Mouse (Mus musculus): Measurements from ENCODE around the gene Rd3l. TPM values are rescaled to one million over a fixed set of nuclear protein-coding genes. Genes with fewer than 3 reads are reported as not detected.
"Not testable (repeated sequence)": the region's sequence is repeated elsewhere in the genome, so short reads cannot be mapped to it uniquely, and the experiment has no call there.

The Rd3l gene
- polyA plus RNA-seq, 1 experiment: not detected

DNA sequence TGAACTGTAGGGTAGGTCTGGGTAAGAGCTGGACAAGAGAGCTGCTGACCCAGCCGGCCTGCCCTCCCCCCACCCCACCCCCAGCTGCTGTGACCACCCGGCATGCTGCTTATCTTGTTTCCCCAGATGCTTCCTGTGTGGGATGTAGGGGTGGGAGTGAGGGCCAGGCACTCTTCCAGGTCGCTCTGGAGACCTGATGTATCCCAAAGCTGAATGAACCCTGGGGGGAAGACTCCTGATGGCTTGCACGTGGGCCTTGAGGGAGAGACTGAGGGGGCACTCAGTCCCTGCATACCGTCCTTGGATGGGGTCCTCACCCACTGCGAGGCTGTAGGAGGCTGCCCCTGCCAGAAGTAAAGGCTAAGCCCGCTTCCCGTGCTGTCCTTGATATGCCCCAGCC, 36.0 kb downstream of the Rd3l start:
- peaks cover 5% of the 10 kb centered on the region; the same call in 1 of the 2 replicates for H3K4me1 ChIP-seq (ENCODE audit: control insufficient read depth, insufficient read depth, low read length)
- no peak overlapping the region for H3K4me3 ChIP-seq (ENCODE audit: insufficient read depth, low read length)
- TF ChIP-seq POLR2A (IDR thresholded peaks at IDR 0.05; ENCODE audit: low read depth, low read length) (no peak), CTCF (IDR thresholded peaks at IDR 0.05; ENCODE audit: borderline replicate concordance, insufficient read depth, low read length) (no peak)
- H3K27ac ChIP-seq (ENCODE audit: insufficient read depth, low read length): peak overlapping the region; percentile 16

DNA sequence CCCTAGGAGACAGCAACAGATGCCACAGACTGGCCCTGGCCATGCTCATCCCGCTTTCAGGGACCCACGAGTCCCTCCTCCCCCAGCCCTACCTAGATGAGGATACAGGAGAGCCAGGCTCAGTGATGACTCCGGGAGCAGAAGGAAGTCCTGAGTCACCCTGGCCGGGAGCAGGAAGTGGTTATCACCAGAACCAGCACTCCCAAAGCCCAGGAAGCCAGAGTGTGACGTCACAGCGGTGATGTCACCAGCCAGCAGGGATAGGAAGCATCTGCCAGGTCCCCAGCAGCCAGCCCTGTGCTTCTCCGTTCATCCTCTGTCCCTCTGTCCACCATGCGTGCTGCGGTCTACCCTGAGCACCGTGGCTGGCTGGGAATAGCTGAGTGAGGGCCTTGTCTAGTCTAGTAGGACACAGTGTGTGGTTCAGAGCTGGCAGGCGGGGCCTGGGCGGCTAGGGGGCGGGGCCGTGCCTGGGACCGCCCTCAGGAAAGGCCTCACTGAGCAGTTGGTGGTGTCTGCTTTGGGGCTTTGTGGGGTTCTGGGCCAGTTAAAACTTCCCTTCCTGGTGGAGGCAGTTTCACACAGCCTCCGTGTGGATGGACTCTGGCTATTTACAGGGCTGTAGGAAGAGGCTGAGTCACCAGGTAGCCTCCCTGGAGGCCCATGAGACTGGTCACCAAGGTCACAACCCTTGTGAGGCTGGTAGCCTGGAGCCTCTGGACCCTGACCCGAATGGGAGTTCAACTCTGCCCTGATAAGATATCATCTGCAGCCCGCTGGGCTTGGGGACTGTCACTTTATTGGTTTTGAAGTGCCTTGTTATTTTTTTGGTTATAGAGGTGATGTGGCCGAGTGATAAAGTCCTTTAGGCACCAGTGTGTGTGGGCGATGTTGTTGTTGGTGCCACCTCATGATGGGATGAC, 36.8 kb downstream of the Rd3l start:
- H3K27ac ChIP-seq (ENCODE audit: insufficient read depth, low read length): peak overlapping the region; percentile 8; the same call in 1 of the 2 replicates
- not testable (repeated sequence) for H3K4me1 ChIP-seq (ENCODE audit: control insufficient read depth, insufficient read depth, low read length); H3K4me3 ChIP-seq (ENCODE audit: insufficient read depth, low read length)

DNA sequence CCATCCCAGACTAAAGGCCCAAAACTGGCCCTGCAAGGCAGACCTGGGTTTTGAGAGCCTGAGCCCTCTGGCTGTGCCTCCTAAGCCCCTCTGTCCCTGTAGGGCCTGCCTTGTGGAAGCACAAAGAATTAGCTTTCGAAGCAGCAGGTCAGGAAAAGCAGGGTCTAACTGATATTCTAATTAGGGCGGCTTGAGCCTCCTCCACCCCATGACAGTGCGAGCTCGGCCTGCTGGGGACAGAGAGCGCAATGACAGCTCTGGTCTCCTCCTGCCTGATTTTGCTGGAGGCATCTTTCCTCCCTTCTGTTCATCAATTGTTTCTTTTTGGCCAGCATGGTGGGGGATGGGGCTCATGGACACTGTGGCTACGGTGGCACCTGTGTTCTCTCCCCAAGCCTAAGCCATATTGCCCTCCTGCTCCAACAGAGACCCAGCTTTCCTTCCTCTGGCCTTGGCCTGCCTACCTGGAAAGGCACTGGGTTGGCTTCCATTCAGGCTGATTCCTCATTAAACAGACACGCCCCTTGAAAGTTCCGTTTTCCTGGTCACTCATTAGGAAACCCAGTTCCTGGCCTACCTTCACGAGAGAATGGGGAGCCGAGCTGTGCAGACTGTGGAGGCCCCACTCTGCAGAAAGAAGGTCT, 37.6 kb downstream of the Rd3l start:
- TF ChIP-seq POLR2A (IDR thresholded peaks at IDR 0.05; ENCODE audit: low read depth, low read length) (no peak), CTCF (IDR thresholded peaks at IDR 0.05; ENCODE audit: borderline replicate concordance, insufficient read depth, low read length) (no peak)
- peaks cover 8% of the 10 kb centered on the region for H3K4me1 ChIP-seq (ENCODE audit: control insufficient read depth, insufficient read depth, low read length)
- H3K27ac ChIP-seq (ENCODE audit: insufficient read depth, low read length): no peak overlapping the region
- H3K4me3 ChIP-seq (ENCODE audit: insufficient read depth, low read length): no peak overlapping the region

DNA sequence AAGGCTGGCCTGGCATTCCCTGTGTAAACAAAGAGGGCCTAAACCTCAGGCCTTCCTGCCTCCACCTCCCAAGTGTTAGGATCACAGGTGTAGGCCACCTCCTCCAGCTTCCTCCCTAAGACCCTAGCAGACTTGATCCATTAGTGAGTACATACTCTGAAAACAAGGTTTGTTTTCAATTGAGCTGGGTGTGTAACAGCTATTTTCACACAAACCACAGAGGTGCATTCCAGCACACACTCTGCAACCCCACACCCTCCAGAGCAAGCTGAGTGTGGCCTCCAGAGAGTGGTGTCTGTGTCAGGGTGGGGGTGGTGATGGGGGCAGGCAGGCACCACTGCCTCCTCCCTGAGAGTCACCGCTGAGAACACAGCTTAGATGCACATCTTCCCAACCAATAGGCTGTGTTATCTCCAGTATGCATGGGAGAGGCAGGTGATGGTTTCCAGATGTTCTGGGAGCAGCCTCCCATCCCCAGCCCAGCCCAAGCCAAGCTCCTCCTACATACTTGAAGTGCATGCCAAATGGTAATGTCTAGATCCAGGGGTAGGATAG, 42.4 kb downstream of the Rd3l start:
- peak overlapping the region; percentile 16; the same call in 1 of the 2 replicates for H3K27ac ChIP-seq (ENCODE audit: insufficient read depth, low read length)
- TF ChIP-seq CTCF (IDR thresholded peaks at IDR 0.05; ENCODE audit: borderline replicate concordance, insufficient read depth, low read length) (no peak), POLR2A (IDR thresholded peaks at IDR 0.05; ENCODE audit: low read depth, low read length) (no peak)
- no peak overlapping the region for H3K4me3 ChIP-seq (ENCODE audit: insufficient read depth, low read length)
- peaks cover 20% of the 10 kb centered on the region for H3K4me1 ChIP-seq (ENCODE audit: control insufficient read depth, insufficient read depth, low read length)

DNA sequence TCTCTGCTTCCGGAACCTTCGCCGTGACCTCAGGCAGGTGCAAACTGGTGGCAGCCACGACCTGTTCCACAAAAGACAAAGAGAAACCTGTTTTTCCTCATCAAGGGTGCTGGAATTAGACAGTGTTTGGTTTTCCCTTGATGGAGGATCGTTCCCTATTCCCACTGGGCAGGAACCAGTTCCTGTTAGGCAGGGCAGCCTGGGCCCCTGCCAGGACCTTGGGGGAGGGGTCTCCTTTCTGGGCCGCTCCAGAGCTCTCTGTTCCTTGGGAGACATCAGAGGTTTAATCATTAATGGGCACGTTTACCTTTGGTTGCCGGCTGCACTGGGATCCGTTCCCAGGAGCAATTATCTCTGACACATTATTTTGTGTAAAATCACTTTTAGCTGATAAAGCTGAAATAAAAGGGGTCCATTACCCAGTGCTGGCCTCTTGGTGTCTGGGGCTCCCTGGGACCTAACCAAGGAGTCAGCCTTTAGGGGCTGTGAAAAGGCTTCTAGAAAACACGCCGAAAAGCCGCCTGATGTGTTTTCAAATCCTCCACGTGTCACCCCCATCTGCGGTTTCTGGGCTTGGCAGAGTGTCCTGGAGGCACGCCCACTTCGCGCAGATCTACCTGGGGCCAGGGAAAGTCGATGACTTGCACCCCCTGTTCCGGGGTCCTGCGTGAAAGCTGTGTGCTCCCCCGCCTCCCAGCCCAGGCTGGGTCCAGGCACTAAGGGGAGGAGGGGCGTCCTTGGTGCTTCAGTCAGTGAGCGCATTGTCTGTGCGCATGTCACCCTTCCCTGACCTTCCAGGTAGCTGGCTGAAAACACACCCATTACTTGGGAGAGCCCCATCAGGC, 44.2 kb downstream of the Rd3l start:
- Histone ChIP-seq H3K27ac (ENCODE audit: insufficient read depth, low read length) (no peak overlapping the region), H3K4me1 (ENCODE audit: control insufficient read depth, insufficient read depth, low read length) (peaks cover 18% of the 10 kb centered on the region), H3K4me3 (ENCODE audit: insufficient read depth, low read length) (no peak overlapping the region)
- TF ChIP-seq CTCF (IDR thresholded peaks at IDR 0.05; ENCODE audit: borderline replicate concordance, insufficient read depth, low read length) (no peak), POLR2A (IDR thresholded peaks at IDR 0.05; ENCODE audit: low read depth, low read length) (no peak)

DNA sequence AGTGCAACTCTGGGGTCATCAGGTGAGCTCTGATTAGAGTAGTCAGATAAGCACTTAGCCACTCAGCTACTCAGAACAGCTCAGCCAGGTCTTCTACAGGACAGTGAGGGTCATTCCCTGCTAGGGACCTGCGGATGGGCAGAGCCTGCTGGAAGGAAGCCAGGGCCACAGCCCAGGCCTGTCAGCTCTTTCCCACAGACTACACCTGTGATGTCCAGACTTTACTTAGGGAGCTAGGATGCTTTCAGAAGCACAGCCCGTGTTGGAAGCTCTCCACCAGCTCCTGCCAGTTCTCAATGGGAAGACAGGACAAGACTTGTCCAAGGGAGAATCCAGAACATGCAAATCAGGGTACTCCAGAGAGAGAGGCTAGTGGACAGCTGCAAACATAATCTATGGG, 47.1 kb downstream of the Rd3l start:
- H3K4me1 ChIP-seq (ENCODE audit: control insufficient read depth, insufficient read depth, low read length): peaks cover 18% of the 10 kb centered on the region
- TF ChIP-seq CTCF (IDR thresholded peaks at IDR 0.05; ENCODE audit: borderline replicate concordance, insufficient read depth, low read length) (no peak), POLR2A (IDR thresholded peaks at IDR 0.05; ENCODE audit: low read depth, low read length) (no peak)
- no peak overlapping the region for H3K27ac ChIP-seq (ENCODE audit: insufficient read depth, low read length)
- H3K4me3 ChIP-seq (ENCODE audit: insufficient read depth, low read length): no peak overlapping the region

DNA sequence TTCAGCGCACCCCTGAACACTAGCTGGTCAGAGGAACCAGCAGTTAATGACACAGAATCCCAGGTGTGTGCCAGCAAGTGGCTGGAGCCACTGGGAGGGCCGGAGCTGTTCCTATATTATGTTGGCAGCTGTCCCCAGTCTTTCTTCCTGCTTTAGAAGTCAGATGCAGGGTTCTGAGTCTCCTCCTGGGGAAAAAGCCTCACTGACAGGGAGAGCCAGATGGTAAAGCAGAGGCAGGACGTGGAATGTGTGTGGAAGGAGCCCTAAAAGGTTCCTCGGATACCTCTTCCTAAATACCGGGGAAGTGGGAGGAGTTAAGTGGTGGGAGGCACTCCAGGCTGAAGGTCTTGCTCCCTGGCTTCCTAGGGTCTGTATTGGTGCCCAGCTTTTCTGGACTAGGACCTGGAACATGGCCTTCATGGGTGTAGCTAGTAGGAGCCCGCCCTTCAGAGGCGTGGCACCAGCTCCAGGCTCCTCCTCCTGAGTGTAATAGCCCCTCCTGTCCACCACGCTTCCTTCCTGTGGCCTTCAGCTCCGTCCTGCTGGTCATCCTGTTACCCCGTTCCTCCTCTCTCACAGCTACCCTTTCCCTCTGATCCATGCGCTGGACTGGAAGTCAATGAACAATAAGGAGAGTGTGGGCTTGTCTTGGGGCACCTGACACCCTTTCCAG, 47.9 kb downstream of the Rd3l start:
- no peak overlapping the region for H3K27ac ChIP-seq (ENCODE audit: insufficient read depth, low read length)
- peaks cover 11% of the 10 kb centered on the region for H3K4me1 ChIP-seq (ENCODE audit: control insufficient read depth, insufficient read depth, low read length)
- no peak overlapping the region for H3K4me3 ChIP-seq (ENCODE audit: insufficient read depth, low read length)
- no peak for TF ChIP-seq CTCF (IDR thresholded peaks at IDR 0.05; ENCODE audit: borderline replicate concordance, insufficient read depth, low read length)
- TF ChIP-seq POLR2A (IDR thresholded peaks at IDR 0.05; ENCODE audit: low read depth, low read length): no peak

DNA sequence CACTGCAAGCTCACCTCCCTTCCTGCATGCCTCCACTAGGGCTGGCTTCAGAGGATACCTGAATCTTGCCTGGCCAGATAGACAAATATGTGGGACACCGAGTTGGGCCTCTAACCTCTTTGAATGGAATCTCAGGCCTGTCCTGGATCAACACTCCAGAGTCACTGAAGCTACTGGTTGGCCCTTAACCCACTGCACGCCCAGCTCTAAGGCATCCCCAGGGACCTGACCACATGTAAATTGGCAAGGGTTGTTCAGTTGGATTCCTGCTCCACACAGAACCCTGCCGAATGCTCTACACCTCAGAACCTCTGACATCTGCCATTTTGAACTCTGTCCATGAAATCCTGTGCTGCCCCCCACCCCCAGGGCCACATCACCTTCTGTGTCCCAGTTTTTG, 48.6 kb downstream of the Rd3l start:
- peaks cover 8% of the 10 kb centered on the region for H3K4me1 ChIP-seq (ENCODE audit: control insufficient read depth, insufficient read depth, low read length)
- H3K4me3 ChIP-seq (ENCODE audit: insufficient read depth, low read length): no peak overlapping the region
- H3K27ac ChIP-seq (ENCODE audit: insufficient read depth, low read length): no peak overlapping the region
- TF ChIP-seq POLR2A (IDR thresholded peaks at IDR 0.05; ENCODE audit: low read depth, low read length): no peak
- no peak for TF ChIP-seq CTCF (IDR thresholded peaks at IDR 0.05; ENCODE audit: borderline replicate concordance, insufficient read depth, low read length)

Measured in embryonic fibroblast, embryonic 13.5 days (primary cell).